Mouse (Mus musculus) frontal cortex, postnatal 25 days (tissue): ENCODE results near the gene Gadl1.
"Not testable (repeated sequence)": the region's sequence is repeated elsewhere in the genome, so short reads cannot be mapped to it uniquely, and the experiment has no call there.

Source experiments
- DNase-seq, 2 experiments: peaks; one replicate each; pipeline ENCODE4 v3.0.0; 2022; ENCODE audit warnings: low spot score in 2 of 2

Gene Gadl1

GRCm38 (mm10) chr9:116029076-116029475 lies 119.8 kb downstream of the Gadl1 start:
- no peak for DNase-seq

- no peak for DNase-seq
Observed at GRCm38 (mm10) chr9:116032711-116033110, 123.5 kb downstream of the Gadl1 start.

- DNase-seq: no peak
Observed at GRCm38 (mm10) chr9:116038275-116038674, 129.0 kb downstream of the Gadl1 start.

- no peak for DNase-seq
Observed at GRCm38 (mm10) chr9:116039981-116040380, 130.7 kb downstream of the Gadl1 start.

- DNase-seq: not testable (repeated sequence)
Observed at GRCm38 (mm10) chr9:116040852-116041251, 131.6 kb downstream of the Gadl1 start.

GRCm38 (mm10) chr9:116041369-116041768 lies 132.1 kb downstream of the Gadl1 start:
- no peak for DNase-seq

- peak; percentile 90 to 98 for DNase-seq
Observed at GRCm38 (mm10) chr9:116041787-116042186, 132.5 kb downstream of the Gadl1 start.

GRCm38 (mm10) chr9:116049985-116050384 lies 140.7 kb downstream of the Gadl1 start:
- no peak for DNase-seq

- no peak for DNase-seq
Observed at GRCm38 (mm10) chr9:116053976-116054375, 144.7 kb downstream of the Gadl1 start.

GRCm38 (mm10) chr9:116058475-116058874 lies 149.2 kb downstream of the Gadl1 start:
- no peak for DNase-seq

GRCm38 (mm10) chr9:116059156-116059555 lies 149.9 kb downstream of the Gadl1 start:
- no peak for DNase-seq

GRCm38 (mm10) chr9:116060691-116061090 lies 151.4 kb downstream of the Gadl1 start:
- no peak for DNase-seq

- DNase-seq: no peak
Observed at GRCm38 (mm10) chr9:116064774-116065173, 155.5 kb downstream of the Gadl1 start.

GRCm38 (mm10) chr9:116071561-116071960 lies 162.3 kb downstream of the Gadl1 start:
- not testable (repeated sequence) for DNase-seq

- no peak for DNase-seq
Observed at GRCm38 (mm10) chr9:116076163-116076562, 166.9 kb downstream of the Gadl1 start.

- no peak for DNase-seq
Observed at GRCm38 (mm10) chr9:116076946-116077345, 167.7 kb downstream of the Gadl1 start.

- no peak for DNase-seq
Observed at GRCm38 (mm10) chr9:116077419-116077818, 168.2 kb downstream of the Gadl1 start.

- DNase-seq: no peak
Observed at GRCm38 (mm10) chr9:116081781-116082180, 172.5 kb downstream of the Gadl1 start.

GRCm38 (mm10) chr9:116083300-116083699 lies 174.0 kb downstream of the Gadl1 start:
- DNase-seq: no peak

- no peak for DNase-seq
Observed at GRCm38 (mm10) chr9:116083726-116084323, 174.6 kb downstream of the Gadl1 start.

GRCm38 (mm10) chr9:116084324-116084931 lies 175.2 kb downstream of the Gadl1 start:
- DNase-seq: no peak

GRCm38 (mm10) chr9:116085999-116086398 lies 176.7 kb downstream of the Gadl1 start:
- no peak for DNase-seq

- DNase-seq: no peak
Observed at GRCm38 (mm10) chr9:116087263-116087662, 178.0 kb downstream of the Gadl1 start.

- DNase-seq: peak; percentile 50 to 57
Observed at GRCm38 (mm10) chr9:116087880-116088279, 178.6 kb downstream of the Gadl1 start.
